Mouse (Mus musculus): ENCODE data around the gene Zdhhc5.
"Not testable (repeated sequence)": the region's sequence is repeated elsewhere in the genome, so short reads cannot be mapped to it uniquely, and the experiment has no call there.

Zdhhc5 gene

GRCm38 (mm10) chr2:84695007-84695695, 19.8 kb downstream of the Zdhhc5 start:
- no peak for DNase-seq (ENCODE audit: low read depth)

- DNase-seq (ENCODE audit: low read depth) = no peak
These were observed 24.9 kb downstream of the Zdhhc5 start for GRCm38 (mm10) chr2:84690050-84690449.

- no peak for DNase-seq (ENCODE audit: low read depth)
These were observed 26.7 kb downstream of the Zdhhc5 start for GRCm38 (mm10) chr2:84688080-84688844.

DNA sequence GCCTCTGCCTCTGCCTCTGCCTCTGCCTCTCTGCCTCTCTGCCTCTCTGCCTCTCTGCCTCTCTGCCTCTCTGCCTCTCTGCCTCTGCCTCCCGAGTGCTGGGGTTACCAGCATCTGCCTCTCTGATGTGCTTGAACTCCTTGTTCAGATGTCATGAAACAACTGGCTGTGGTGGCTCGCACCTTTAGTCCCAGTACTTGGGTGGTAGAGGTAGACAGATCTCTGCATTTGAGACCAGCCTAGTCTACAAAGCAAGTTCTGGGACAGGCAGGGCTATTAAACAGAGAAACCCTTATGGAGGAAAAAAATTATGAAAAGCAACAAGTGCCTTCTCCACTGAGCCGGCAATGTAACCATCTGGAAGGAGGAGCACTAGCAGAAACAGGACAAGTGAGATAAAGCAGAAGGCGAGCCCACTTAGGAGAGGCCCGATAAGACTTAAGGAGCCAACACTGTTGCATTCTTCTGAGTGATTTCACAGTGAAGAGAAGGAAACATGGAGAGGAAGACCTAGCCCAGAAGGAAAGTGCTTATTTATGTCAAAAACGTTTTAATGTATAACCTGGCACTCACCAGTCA, 32.3 kb downstream of the Zdhhc5 start:
- no peak for DNase-seq (ENCODE audit: low read depth)

- no peak for DNase-seq (ENCODE audit: low read depth)
These were observed 36.0 kb downstream of the Zdhhc5 start, which contains the start of gene Tmx2 for GRCm38 (mm10) chr2:84679016-84679415. TSS of gene Tmx2 (minus strand) at chr2:84679140.

DNA sequence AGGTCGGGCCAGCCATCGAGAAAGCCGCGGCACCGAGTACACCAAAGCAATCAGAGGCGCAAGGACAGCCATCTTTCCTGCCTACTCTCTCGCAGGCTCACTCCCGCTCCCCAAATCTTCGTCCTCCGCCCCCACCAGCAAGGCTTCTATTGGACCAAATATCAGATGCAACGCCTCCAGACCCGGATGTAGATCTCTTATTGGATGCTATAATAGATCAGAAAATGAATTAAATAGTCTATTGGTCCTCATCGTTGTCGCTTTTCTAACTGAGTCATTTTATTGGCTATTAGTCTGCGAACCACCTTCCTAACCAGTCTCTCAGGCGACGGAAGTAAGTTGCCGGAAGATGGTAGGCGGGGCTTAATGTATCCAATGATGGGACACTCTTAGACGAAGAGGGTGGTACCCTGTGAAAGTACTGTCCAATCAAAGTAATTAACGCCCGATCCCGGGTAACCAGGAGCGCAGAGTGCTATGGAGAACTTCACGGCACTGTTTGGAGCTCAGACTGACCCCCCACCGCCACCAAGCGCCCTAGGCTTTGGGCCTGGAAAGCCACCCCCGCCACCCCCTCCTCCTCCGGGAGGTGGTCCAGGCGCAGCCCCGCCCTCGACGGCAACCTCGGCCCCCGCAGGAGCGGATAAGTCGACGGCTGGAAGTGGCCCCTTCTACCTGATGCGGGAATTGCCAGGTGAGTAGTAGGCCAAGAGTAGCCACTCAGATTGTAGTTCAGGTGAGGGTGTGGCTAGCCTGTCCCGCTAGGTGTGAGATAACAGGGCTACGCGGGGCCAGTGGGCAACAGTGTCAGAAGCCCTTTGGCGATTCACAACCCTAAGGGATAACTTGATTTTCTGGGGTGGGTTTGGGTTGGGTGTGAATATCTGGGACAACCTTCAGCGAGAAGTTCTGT, 36.8 kb downstream of the Zdhhc5 start, which contains the start of the genes Gm28635 and Med19:
Gene Gm28635, minus strand, starts transcription at position 74 of the 913 bp plus-strand sequence.
Gene Med19, plus strand, starts transcription at position 435 of the 913 bp plus-strand sequence.
- DNase-seq (ENCODE audit: low read depth) = peak; percentile 99

DNA sequence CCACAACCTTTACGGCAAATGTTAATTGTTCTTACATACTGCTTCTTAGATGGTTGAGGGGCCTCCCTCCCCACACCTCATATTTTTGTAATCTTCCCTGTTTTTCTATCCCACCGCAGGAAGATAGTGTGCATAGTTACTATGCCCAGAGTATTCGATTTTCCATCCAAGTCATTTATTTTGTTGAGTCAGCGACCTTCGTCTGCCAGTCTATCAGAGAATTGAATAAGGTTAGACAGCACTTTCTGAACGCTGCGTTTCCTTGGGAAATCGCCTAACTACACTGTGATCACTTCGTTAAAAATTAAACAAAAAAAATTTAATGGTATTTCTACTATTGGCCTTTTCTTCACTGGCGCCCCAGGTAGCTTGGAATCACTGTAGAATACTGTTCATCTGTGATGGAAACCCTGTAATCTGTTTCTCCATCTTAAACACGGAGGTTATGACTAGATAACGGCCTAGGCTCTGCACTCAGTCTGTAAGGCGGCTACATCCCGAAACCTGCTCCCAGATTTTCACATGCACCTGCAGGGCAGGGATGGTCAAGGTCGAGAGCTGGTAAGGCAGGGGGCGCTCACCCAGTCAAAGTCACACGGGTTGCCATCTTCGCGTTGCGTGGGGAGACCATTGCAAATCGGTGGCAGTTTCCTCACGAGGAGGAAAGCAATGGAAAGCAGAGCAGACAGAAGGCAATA, 37.6 kb downstream of the Zdhhc5 start:
- DNase-seq (ENCODE audit: low read depth) = no peak

- DNase-seq (ENCODE audit: low read depth) = not testable (repeated sequence)
These were observed 43.4 kb downstream of the Zdhhc5 start for GRCm38 (mm10) chr2:84671535-84671934.

DNA sequence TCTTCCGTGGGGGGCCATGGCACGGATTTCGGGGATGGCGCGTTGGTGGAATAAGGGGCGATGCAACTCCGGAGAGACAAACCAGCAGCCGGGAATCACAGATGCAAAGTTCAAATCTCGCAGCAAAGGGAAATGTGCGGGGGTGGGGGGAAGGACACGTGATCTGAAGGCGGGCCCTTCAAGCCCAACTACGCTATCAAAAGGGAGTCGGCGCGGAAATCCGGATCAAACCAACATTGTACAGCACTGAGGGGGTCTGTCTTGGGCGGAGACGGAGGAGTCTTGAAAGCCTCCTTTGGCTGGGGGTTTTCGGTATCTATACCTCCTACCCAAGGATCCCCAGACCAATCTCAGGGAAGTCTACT, 44.4 kb downstream of the Zdhhc5 start, which contains the start of gene Selenoh:
Gene Selenoh, minus strand, starts transcription at position 202 of the 365 bp plus-strand sequence.
- DNase-seq (ENCODE audit: low read depth) = peak; percentile 49

DNA sequence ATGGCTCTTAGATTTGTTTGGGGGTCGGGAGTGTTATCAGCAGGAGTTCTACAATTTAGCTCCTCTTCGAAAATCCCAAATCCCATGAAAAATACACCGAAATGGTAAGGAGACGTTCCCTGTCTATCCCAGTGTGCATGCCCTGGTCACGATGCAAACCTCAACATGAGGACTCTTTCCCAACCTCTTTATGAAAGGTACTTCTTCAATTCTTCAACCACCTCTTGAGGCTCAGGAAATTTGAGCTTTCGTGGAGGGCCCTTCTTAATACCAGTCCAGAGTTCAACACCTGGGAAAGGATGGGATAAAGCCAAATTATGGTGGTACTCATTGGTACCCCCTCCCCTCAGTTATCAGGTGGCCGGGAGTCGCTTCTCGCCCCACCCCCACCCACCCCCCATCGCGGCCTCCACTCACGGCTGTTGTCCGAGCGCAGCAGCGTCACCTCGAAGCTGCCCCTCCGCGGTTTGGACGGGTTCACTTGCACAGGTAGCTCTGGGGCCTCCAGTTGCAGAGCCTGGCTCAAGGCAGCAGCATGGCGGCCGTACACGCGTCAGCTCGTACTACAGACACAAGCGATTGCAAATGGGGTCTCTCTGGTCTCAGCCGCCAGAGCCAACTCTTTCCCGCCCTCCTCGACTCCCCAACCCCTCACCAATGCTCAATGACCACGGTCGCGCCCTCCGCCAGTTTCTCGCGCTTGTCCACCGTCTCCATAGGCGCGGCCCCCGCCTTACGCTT, 45.0 kb downstream of the Zdhhc5 start:
- no peak for DNase-seq (ENCODE audit: low read depth)

- no peak for DNase-seq (ENCODE audit: low read depth)
These were observed 48.9 kb downstream of the Zdhhc5 start for GRCm38 (mm10) chr2:84666081-84666480.

- no peak for DNase-seq (ENCODE audit: low read depth)
These were observed 52.1 kb downstream of the Zdhhc5 start for GRCm38 (mm10) chr2:84662866-84663265.

- DNase-seq (ENCODE audit: low read depth) = no peak
These were observed 54.7 kb downstream of the Zdhhc5 start for GRCm38 (mm10) chr2:84660253-84660652.

GRCm38 (mm10) chr2:84658806-84659205, 56.2 kb downstream of the Zdhhc5 start, which contains the start of gene Btbd18:
TSS of gene Btbd18 (plus strand) at chr2:84659079.
- no peak for DNase-seq (ENCODE audit: low read depth)

DNA sequence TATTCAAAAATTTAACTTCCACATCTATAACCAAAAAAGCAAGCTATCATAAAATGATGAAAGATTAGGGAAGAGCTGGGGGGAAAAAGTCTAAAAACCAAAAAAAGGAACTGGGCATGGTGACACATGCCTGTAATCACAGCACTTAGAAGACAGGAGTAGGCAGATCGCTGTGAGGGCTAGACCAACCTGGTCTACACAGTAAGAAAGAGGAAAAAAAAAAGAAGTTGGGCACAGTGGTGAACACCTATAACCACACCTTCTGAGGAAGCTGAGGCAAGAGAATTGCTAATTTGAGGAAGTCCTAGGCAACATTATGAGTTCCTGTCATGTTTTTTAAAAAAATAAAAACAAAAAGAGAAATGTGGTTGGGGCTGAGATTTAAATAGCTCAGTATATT, 59.1 kb downstream of the Zdhhc5 start:
- no peak for DNase-seq (ENCODE audit: low read depth)

GRCm38 (mm10) chr2:84653354-84653753, 61.6 kb downstream of the Zdhhc5 start:
- DNase-seq (ENCODE audit: low read depth) = no peak

DNA sequence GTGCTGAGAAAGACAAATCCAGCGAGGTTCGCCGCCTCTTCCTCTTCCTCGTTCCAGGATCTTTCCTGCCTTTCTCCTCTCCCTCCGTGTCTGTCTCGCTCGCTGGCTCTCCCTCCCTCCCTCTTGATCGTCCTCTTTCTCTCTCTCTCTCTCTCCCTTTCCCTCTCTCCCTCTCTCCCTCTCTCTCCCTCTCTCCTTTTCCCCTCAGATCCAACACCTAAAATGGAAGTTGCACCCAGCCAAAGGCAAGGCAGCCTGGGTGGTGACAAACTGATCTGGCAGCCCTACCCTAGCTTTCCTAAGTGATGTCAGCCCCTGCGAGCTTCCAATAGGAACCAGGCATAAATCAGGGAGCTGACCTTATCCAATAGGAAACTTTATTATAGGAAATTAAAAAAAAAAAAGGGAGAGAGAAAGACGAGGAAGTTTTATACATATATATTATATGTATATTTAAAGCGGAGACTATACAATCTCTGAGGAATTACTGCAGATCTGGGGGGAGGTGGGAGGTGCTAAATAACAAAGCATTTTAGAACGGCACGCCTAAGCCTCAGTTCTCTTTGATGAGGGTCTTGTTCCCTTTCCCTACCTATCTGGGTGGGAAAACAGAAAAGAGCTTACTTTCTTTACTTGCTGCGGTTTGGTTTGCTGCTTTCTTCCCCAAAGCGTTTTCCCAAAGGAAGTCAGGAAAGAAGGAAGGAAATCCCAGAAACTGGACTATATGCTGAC, 64.3 kb downstream of the Zdhhc5 start, which contains the start of gene Ctnnd1:
Gene Ctnnd1, minus strand, starts transcription at position 302 of the 732 bp plus-strand sequence.
- peak; percentile 91 for DNase-seq (ENCODE audit: low read depth)

DNA sequence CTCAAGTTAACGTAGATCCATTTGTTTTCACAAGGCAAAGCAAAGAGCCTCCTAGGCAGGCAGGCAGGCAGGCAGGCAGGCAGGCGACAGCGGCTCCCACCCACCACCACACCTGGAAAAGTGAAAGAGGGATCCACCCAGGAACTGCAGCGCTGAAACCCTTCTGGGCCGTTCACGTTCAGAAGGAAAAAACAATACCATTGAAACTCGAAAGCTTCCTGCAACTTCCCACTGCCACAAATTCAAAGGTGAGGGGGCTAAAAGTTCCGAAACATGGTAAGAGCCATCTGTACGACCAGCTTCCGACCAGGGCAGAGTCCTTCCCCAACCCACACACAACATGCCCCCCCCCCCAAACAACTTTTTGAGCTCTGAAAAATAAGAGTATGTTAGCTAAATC, 65.3 kb downstream of the Zdhhc5 start:
- no peak for DNase-seq (ENCODE audit: low read depth)

- DNase-seq (ENCODE audit: low read depth) = no peak
These were observed 66.6 kb downstream of the Zdhhc5 start for GRCm38 (mm10) chr2:84648369-84648768.

All from fibroblast of lung, adult 2 months (primary cell).